Mouse (Mus musculus): ENCODE results near the gene Sfxn5.

- TF ChIP-seq CTCF (conservative IDR thresholded peaks at IDR 0.05; ENCODE audit: insufficient read depth, insufficient read length, low read depth, low read length) (no peak; the same call in 1 of the 2 replicates), POLR2A (IDR thresholded peaks at IDR 0.05; ENCODE audit: low read depth, low read length) (no peak)
Observed at GRCm38 (mm10) chr6:85179569-85179968, 153.7 kb downstream of the Sfxn5 start.
